Mouse (Mus musculus) Patski (cell line): ENCODE results near the gene Olfr1392. TPM values are rescaled to one million over a fixed set of nuclear protein-coding genes. Genes with fewer than 3 reads are reported as not detected.
A peak's percentile ranks its signal among the peaks of the same experiment; 100 is the strongest.

ENCODE experiments used
- ATAC-seq: fragments of 100-300 bp; one replicate; pipeline ENCODE4 v1.8.0; 2021
- CTCF ChIA-PET: fragments of 350-600 bp; sonication (Branson Sonifier 250); formaldehyde crosslinking; loops from one replicate; lab custom pipeline; 2022; ENCODE audit warnings: inconsistent platforms; lab: Charles Lee
- POLR2A ChIA-PET: fragments of 350-600 bp; sonication (Branson Sonifier 250); formaldehyde crosslinking; loops from one replicate; lab custom pipeline; 2022; ENCODE audit warnings: antibody characterized with exemption, inconsistent platforms; lab: Charles Lee
- DNase-seq: peaks from one replicate; pipeline ENCODE4 v3.0.0-alpha.2; 2011; ENCODE audit warnings: low read depth, low spot score
- H3K27me3 ChIP-seq: fragments of 371-371 bp; one replicate; pipeline ENCODE4 v1.5.1; 2021
- CTCF ChIP-seq: fragments of 100-300 bp; IDR thresholded peaks from one replicate; pipeline ENCODE4 v1.5.1; 2021
- in situ Hi-C: fragments of 300-500 bp; cut with MboI; formaldehyde crosslinking; loops from 3 replicates; pipeline ENCODE4 v1.11.1; 2018; ENCODE audit warnings: low pct_unique_long_range_greater_than_20kb, mixed read lengths
- polyA plus RNA-seq: library from polyadenylated mRNA; unstranded; gene quantifications from one replicate; pipeline ENCODE4 v1.2.3, GENCODE M21; 2021

Gene Olfr1392
- polyA plus RNA-seq, 1 experiment from 2014 or later, result 0.14 TPM

DNA sequence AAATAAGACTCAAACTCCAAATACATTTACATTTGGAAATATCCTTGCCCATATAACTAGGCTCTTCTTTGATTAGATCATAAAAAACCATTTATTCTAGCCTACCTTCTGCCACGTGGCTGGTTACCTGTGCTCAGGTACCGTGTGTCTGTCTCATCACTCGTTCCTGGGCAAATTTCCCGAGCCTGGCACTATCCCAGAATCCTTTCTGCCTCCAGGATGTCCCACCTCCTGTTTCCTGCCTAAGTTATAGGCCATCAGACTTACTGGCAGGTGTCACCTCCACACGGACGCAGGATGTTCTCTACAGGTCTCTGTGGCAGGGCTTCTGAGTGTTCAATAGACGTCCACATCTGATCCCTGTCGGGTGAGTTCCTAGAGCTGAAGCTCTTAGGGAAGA lies 20.0 kb upstream of the Olfr1392 start:
- no peak for TF ChIP-seq CTCF
- ATAC-seq (no peak), DNase-seq (no peak)
- ChIA-PET CTCF (interaction anchor here (0.9 to 3.5 kb wide), 3 partner anchors 11 to 140 kb away, joined by 3 to 7 read pairs (median 3); no protein-coding TSS in a partner anchor), POLR2A (interaction anchor here (3.3 kb wide), 1 partner anchor 11 kb away, joined by 9 read pairs; no protein-coding TSS in a partner anchor)
- no peaks in the 10 kb centered on the region for H3K27me3 ChIP-seq
- in situ Hi-C loops, result loop anchor here (5.0 kb wide), 1 partner anchor 73 kb away; no protein-coding TSS in a partner anchor

- CTCF ChIA-PET, result interaction anchor here (1.6 to 3.5 kb wide), 4 partner anchors 19 to 139 kb away, joined by 3 to 7 read pairs (median 4); no protein-coding TSS in a partner anchor
- ATAC-seq, result no peak
- in situ Hi-C loops, result loop anchor here (5.0 kb wide), 1 partner anchor 74 kb away; no protein-coding TSS in a partner anchor
- TF ChIP-seq CTCF, result no peak
- no peak for DNase-seq
- H3K27me3 ChIP-seq, result no peaks in the 10 kb centered on the region
- POLR2A ChIA-PET, result interaction anchor here (1.6 to 3.3 kb wide), 2 partner anchors 12 to 20 kb away, joined by 9 to 15 read pairs; no protein-coding TSS in a partner anchor
Measured at GRCm38 (mm10) chr11:49266671-49267070, 18.4 kb upstream of the Olfr1392 start.

GRCm38 (mm10) chr11:49267316-49267715 lies 17.8 kb upstream of the Olfr1392 start:
- in situ Hi-C loops, result loop anchor here (5.0 kb wide), 1 partner anchor 75 kb away; no protein-coding TSS in a partner anchor

GRCm38 (mm10) chr11:49267970-49268579 lies 17.0 kb upstream of the Olfr1392 start:
- peak; percentile 69 for ATAC-seq
- CTCF ChIA-PET, result interaction anchor here (1.0 to 3.5 kb wide), 3 partner anchors 36 to 67 kb away, joined by 3 to 7 read pairs (median 5); no protein-coding TSS in a partner anchor
- H3K27me3 ChIP-seq, result no peaks in the 10 kb centered on the region

More at GRCm38 (mm10) chr11:49267316-49267715, 17.8 kb upstream of the Olfr1392 start:
- POLR2A ChIA-PET, result interaction anchor here (0.9 to 3.3 kb wide), 4 partner anchors 13 to 468 kb away, joined by 3 to 15 read pairs (median 6); partner anchors contain the start of gene Zfp62
- CTCF ChIA-PET, result interaction anchor here (1.0 to 3.5 kb wide), 4 partner anchors 20 to 67 kb away, joined by 3 to 7 read pairs (median 4); no protein-coding TSS in a partner anchor
- no peak for TF ChIP-seq CTCF
- H3K27me3 ChIP-seq, result no peaks in the 10 kb centered on the region
- ATAC-seq, result no peak
- no peak for DNase-seq

DNA sequence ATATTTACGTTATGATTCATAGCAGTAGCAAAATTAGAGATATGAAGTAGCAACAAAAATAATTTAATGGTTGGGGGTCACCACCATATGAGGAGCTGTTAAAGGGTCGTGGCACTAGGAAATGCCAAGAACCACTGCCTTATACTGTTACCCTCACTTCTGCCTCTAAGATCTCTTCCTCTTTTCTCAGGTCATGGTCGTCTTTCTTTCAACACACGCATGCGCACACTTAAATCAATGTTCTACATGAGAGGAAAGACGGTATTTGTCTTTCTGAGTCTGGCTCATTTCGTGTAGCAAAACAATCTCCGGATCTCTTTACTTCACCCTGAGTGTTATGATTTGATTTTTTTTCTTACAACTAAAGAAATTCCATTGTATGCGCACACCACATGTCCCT lies 15.3 kb upstream of the Olfr1392 start:
- CTCF ChIA-PET, result interaction anchor here (0.8 kb wide), 2 partner anchors 22 to 78 kb away, joined by 3 read pairs; no protein-coding TSS in a partner anchor
- DNase-seq (no peak), ATAC-seq (no peak)
- in situ Hi-C loops, result loop anchor here (5.0 kb wide), 2 partner anchors 77 to 162 kb away; no protein-coding TSS in a partner anchor
- no peak for TF ChIP-seq CTCF
- POLR2A ChIA-PET, result no interaction called here
- H3K27me3 ChIP-seq, result no peaks in the 10 kb centered on the region

More at GRCm38 (mm10) chr11:49267970-49268579, 17.0 kb upstream of the Olfr1392 start:
- in situ Hi-C loops, result loop anchor here (5.0 kb wide), 1 partner anchor 76 kb away; no protein-coding TSS in a partner anchor
- no peak for DNase-seq
- TF ChIP-seq CTCF, result no peak
- POLR2A ChIA-PET, result interaction anchor here (0.9 to 1.6 kb wide), 3 partner anchors 21 to 469 kb away, joined by 3 to 15 read pairs (median 4); partner anchors contain the start of gene Zfp62

DNA sequence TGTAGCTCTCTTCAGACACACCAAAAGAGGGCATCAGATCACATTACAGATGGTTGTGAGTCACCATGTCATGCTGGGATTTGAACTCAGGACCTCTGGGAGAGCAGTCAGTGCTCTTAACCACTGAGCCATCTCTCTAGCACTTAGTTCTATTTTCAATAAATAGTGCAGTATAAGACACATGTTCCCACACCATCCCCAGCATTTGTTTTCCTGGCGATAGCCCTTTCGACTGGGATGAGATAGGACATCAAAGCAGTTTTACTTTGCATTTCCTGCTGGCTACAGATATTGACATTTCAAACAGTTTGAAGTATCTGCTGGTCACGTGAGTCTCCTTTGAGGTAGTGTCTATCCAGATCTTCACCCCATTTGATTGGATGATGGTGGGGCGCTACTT lies 14.7 kb upstream of the Olfr1392 start:
- CTCF ChIA-PET, result interaction anchor here (0.8 to 2.2 kb wide), 4 partner anchors 23 to 83 kb away, joined by 3 to 14 read pairs (median 3); partner anchors contain the start of gene Btnl9

DNA sequence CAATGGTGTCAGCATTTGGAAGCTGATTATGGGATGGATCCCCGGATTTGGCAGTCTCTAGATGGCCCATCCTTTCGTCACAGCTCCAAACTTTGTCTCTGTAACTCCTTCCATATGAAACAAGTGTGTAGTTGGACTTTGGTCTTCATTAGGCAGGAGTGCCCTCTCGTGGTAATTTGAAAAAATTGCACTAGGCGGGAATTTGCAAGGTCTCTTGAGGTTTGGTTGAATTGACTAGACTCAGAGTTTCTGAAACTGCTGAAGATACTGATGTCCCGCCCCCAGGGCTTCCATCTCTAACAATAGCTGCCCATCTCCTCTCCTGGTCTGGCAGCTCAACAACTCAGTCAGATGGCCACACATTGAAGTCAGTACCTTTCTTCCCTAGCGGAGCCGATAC lies 13.7 kb upstream of the Olfr1392 start:
- DNase-seq (no peak), ATAC-seq (peak; percentile 36)
- POLR2A ChIA-PET, result no interaction called here
- H3K27me3 ChIP-seq, result no peaks in the 10 kb centered on the region
- peak; percentile 84 for TF ChIP-seq CTCF
- in situ Hi-C loops, result loop anchor here (5.0 kb wide), 1 partner anchor 164 kb away; no protein-coding TSS in a partner anchor
- CTCF ChIA-PET, result interaction anchor here (0.8 to 2.2 kb wide), 16 partner anchors 10 to 162 kb away, joined by 3 to 14 read pairs (median 4); partner anchors contain the start of genes Btnl9 and Zfp62

More for the DNA sequence above, 14.7 kb upstream of the Olfr1392 start:
- no peaks in the 10 kb centered on the region for H3K27me3 ChIP-seq
- in situ Hi-C loops, result loop anchor here (5.0 kb wide), 1 partner anchor 163 kb away; no protein-coding TSS in a partner anchor
- no peak for TF ChIP-seq CTCF
- DNase-seq (no peak), ATAC-seq (no peak)
- POLR2A ChIA-PET, result no interaction called here

- ChIA-PET CTCF (no interaction called here), POLR2A (interaction anchor here (0.6 kb wide), 1 partner anchor 102 kb away, joined by 3 read pairs; no protein-coding TSS in a partner anchor)
- in situ Hi-C loops, result loop anchor here (5.0 kb wide), 1 partner anchor 167 kb away; no protein-coding TSS in a partner anchor
- no peaks in the 10 kb centered on the region for H3K27me3 ChIP-seq
- TF ChIP-seq CTCF, result no peak
- ATAC-seq (no peak), DNase-seq (no peak)
Measured at GRCm38 (mm10) chr11:49273834-49274519, 11.1 kb upstream of the Olfr1392 start.

- no peak for ATAC-seq
- DNase-seq, result no peak
- no peaks in the 10 kb centered on the region for H3K27me3 ChIP-seq
- POLR2A ChIA-PET, result no interaction called here
- no peak for TF ChIP-seq CTCF
- CTCF ChIA-PET, result no interaction called here
- in situ Hi-C loops, result no loop called here
Measured at GRCm38 (mm10) chr11:49278222-49278621, 6.9 kb upstream of the Olfr1392 start, which contains the start of gene Olfr1393. TSS of gene Olfr1393 (plus strand) at chr11:49278304.
